Mouse (Mus musculus): ENCODE measurements at regions not wholly inside any gene's neighbourhood (a gene's known extent, or its start where the extent isn't known, plus 50 kb on each side); places are given as distances from the start of the nearest gene placed in this dataset.

DNA sequence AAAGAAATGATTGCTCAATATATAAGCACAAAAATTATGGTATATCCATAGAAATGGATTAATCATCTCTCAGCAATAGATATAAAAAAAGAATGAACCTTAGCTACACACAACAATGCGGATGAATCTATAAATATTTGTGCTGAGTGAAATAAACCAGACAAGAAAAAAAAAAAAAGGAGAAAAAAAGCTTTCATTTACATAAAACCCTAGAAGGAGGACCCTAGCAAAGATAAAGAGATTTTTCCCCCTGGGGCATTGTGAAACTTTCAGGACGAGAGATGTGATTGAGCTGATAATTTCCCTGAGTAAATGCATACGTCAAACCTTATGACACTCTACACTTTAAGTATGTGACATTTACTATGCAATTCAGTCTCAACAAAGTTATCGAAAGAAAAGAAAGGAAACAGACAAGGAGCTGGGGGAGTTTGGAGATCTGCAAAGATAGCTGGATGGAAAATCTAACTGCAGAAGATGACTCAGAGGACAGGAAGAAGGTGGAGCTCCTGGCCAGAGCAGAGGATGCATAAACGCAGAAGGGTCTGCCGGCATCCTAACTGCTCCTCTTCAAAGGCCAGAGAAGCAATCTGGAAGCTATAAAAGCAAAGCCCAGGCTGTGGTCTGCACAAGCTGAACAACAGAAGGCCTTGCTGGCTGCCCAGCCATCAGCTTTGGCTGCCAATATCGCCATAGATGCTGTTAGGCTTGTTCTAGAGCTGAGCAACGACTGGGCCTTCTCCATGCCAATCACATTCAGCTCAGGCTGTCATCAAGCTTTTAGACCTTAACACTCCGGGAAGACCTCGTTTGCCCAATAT, 115.6 kb upstream of the Nabp1 start:
- Histone ChIP-seq H3K4me3 (ENCODE audit: insufficient read depth, poor library complexity, severe bottlenecking) (no peak overlapping the region), H3ac (ENCODE audit: control insufficient read depth, insufficient read length, low read depth) (no peak overlapping the region), H3K79me2 (ENCODE audit: control insufficient read depth, insufficient read depth) (no peaks in the 10 kb centered on the region), H3K27me3 (ENCODE audit: control insufficient read depth, insufficient read depth, insufficient read length) (no peaks in the 10 kb centered on the region), H3K36me3 (ENCODE audit: control insufficient read depth, insufficient read depth) (no peaks in the 10 kb centered on the region), H3K79me3 (ENCODE audit: low read depth) (no peaks in the 10 kb centered on the region)
- peak; percentile 20 for TF ChIP-seq CEBPB (IDR thresholded peaks at IDR 0.05; ENCODE audit: low read depth)
- no peak for TF ChIP-seq MYOD1 (IDR thresholded peaks at IDR 0.05; ENCODE audit: control insufficient read depth, insufficient read length, low read depth)
- TF ChIP-seq MAX (IDR thresholded peaks at IDR 0.05): no peak

DNA sequence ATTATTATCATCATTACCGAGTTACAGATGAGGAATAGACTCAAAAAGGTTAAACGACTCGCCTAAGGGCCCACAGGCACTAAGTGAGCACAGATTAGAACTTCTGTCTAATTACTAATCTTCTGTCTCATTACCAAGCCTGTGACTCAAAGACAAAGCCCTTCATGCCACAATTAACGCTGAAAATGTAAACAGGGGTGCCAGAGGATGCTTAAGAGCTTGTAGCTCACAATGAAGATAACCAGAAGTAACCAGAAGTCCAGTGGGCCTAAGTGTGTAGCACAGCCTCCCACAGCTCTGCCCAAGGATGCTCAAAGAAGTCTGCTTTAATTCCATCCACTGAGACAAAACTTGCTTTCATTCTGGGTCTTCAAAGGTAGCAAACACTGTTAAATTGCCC, 113.7 kb upstream of the Nabp1 start:
- no peak overlapping the region for H3K4me3 ChIP-seq (ENCODE audit: insufficient read depth, poor library complexity, severe bottlenecking)
- no peak overlapping the region for H3ac ChIP-seq (ENCODE audit: control insufficient read depth, insufficient read length, low read depth)
- no peaks in the 10 kb centered on the region for H3K36me3 ChIP-seq (ENCODE audit: control insufficient read depth, insufficient read depth)
- no peaks in the 10 kb centered on the region for H3K79me3 ChIP-seq (ENCODE audit: low read depth)
- H3K27me3 ChIP-seq (ENCODE audit: control insufficient read depth, insufficient read depth, insufficient read length): no peaks in the 10 kb centered on the region
- H3K79me2 ChIP-seq (ENCODE audit: control insufficient read depth, insufficient read depth): no peaks in the 10 kb centered on the region
- no peak for TF ChIP-seq MAX (IDR thresholded peaks at IDR 0.05)
- no peak for TF ChIP-seq MYOD1 (IDR thresholded peaks at IDR 0.05; ENCODE audit: control insufficient read depth, insufficient read length, low read depth)
- TF ChIP-seq MYOG (IDR thresholded peaks at IDR 0.05; ENCODE audit: control insufficient read depth, extremely low read depth, insufficient read length): no peak
- TF ChIP-seq USF1 (IDR thresholded peaks at IDR 0.05; ENCODE audit: low read depth): no peak
- TF ChIP-seq CEBPB (IDR thresholded peaks at IDR 0.05; ENCODE audit: low read depth): no peak
- TF ChIP-seq FOSL1 (IDR thresholded peaks at IDR 0.05; ENCODE audit: insufficient read depth, low read length, poor library complexity, severe bottlenecking): no peak
- no peak for TF ChIP-seq CTCF (IDR thresholded peaks at IDR 0.05; ENCODE audit: control insufficient read depth, insufficient read depth, insufficient read length)

- no peaks in the 10 kb centered on the region for H3K27me3 ChIP-seq (ENCODE audit: control insufficient read depth, insufficient read depth, insufficient read length)
- no peak overlapping the region for H3K4me3 ChIP-seq (ENCODE audit: insufficient read depth, poor library complexity, severe bottlenecking)
- no peak overlapping the region for H3ac ChIP-seq (ENCODE audit: control insufficient read depth, insufficient read length, low read depth)
- TF ChIP-seq CTCF (IDR thresholded peaks at IDR 0.05; ENCODE audit: control insufficient read depth, insufficient read depth, insufficient read length) (no peak), USF1 (IDR thresholded peaks at IDR 0.05; ENCODE audit: low read depth) (no peak), CEBPB (IDR thresholded peaks at IDR 0.05; ENCODE audit: low read depth) (no peak), MYOD1 (IDR thresholded peaks at IDR 0.05; ENCODE audit: control insufficient read depth, insufficient read length, low read depth) (no peak), FOSL1 (IDR thresholded peaks at IDR 0.05; ENCODE audit: insufficient read depth, low read length, poor library complexity, severe bottlenecking) (no peak), MAX (IDR thresholded peaks at IDR 0.05) (no peak), MYOG (IDR thresholded peaks at IDR 0.05; ENCODE audit: control insufficient read depth, extremely low read depth, insufficient read length) (no peak)
- no peaks in the 10 kb centered on the region for H3K79me3 ChIP-seq (ENCODE audit: low read depth)
- no peaks in the 10 kb centered on the region for H3K79me2 ChIP-seq (ENCODE audit: control insufficient read depth, insufficient read depth)
- no peaks in the 10 kb centered on the region for H3K36me3 ChIP-seq (ENCODE audit: control insufficient read depth, insufficient read depth)
These were observed 112.6 kb upstream of the Nabp1 start for GRCm38 (mm10) chr1:51590606-51591400.

DNA sequence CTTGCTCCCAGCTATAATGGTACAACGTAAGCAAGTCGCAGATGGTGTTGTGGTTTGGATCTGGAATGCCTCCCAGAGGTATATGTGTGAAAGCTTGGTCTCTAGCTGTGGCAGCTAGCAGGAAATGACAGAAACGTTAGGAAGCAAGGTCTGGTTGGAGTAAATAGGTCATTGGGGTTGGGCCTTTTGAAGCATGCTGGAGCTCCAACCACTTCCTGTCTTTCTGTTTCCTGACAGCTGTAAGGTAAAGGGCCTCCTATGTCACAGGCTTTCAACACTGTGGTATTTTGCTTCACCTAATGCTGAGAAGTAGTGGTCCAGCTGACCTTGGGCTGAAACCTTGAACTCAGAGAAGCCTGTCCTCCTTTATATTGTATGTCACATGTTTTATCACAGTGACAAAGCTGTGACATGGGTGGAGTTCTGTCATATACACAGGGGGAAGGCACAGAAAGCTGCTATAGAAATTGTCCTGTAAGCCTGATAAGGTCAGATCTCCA, 106.8 kb upstream of the Nabp1 start:
- TF ChIP-seq MAX (IDR thresholded peaks at IDR 0.05) (peak; percentile 81), MYOD1 (IDR thresholded peaks at IDR 0.05; ENCODE audit: control insufficient read depth, insufficient read length, low read depth) (peak; percentile 62), CEBPB (IDR thresholded peaks at IDR 0.05; ENCODE audit: low read depth) (no peak)
- no peak overlapping the region for H3K4me3 ChIP-seq (ENCODE audit: insufficient read depth, poor library complexity, severe bottlenecking)
- no peak overlapping the region for H3ac ChIP-seq (ENCODE audit: control insufficient read depth, insufficient read length, low read depth)
- no peaks in the 10 kb centered on the region for H3K79me3 ChIP-seq (ENCODE audit: low read depth)
- H3K27me3 ChIP-seq (ENCODE audit: control insufficient read depth, insufficient read depth, insufficient read length): no peaks in the 10 kb centered on the region
- H3K36me3 ChIP-seq (ENCODE audit: control insufficient read depth, insufficient read depth): no peaks in the 10 kb centered on the region
- H3K79me2 ChIP-seq (ENCODE audit: control insufficient read depth, insufficient read depth): no peaks in the 10 kb centered on the region

DNA sequence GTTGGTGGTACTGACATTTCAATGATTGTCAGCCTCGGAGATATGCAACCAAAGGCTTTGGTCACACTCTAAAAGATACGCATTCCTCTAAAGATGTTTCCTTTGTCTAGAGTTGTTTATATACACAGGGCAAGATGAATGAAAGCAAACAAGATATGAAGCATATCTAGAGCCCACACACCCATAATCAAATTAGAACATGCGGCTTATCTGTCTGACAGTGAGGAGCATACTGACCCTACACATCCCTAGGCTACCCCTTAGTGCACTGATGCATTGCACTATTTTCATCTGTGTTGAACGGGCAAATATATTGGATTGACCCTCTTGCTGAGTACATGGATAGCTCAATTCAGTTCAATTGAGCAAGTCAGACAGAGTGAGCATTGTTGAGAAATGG, 105.6 kb upstream of the Nabp1 start:
- Histone ChIP-seq H3K79me3 (ENCODE audit: low read depth) (no peaks in the 10 kb centered on the region), H3K27me3 (ENCODE audit: control insufficient read depth, insufficient read depth, insufficient read length) (no peaks in the 10 kb centered on the region), H3K4me3 (ENCODE audit: insufficient read depth, poor library complexity, severe bottlenecking) (no peak overlapping the region), H3K79me2 (ENCODE audit: control insufficient read depth, insufficient read depth) (no peaks in the 10 kb centered on the region), H3K36me3 (ENCODE audit: control insufficient read depth, insufficient read depth) (no peaks in the 10 kb centered on the region), H3ac (ENCODE audit: control insufficient read depth, insufficient read length, low read depth) (no peak overlapping the region)
- TF ChIP-seq CEBPB (IDR thresholded peaks at IDR 0.05; ENCODE audit: low read depth): no peak

- Histone ChIP-seq H3K4me3 (ENCODE audit: insufficient read depth, poor library complexity, severe bottlenecking) (no peak overlapping the region), H3ac (ENCODE audit: control insufficient read depth, insufficient read length, low read depth) (no peak overlapping the region), H3K27me3 (ENCODE audit: control insufficient read depth, insufficient read depth, insufficient read length) (no peaks in the 10 kb centered on the region), H3K79me3 (ENCODE audit: low read depth) (no peaks in the 10 kb centered on the region), H3K79me2 (ENCODE audit: control insufficient read depth, insufficient read depth) (no peaks in the 10 kb centered on the region), H3K36me3 (ENCODE audit: control insufficient read depth, insufficient read depth) (no peaks in the 10 kb centered on the region)
- TF ChIP-seq MYOD1 (IDR thresholded peaks at IDR 0.05; ENCODE audit: control insufficient read depth, insufficient read length, low read depth) (no peak), CTCF (IDR thresholded peaks at IDR 0.05; ENCODE audit: control insufficient read depth, insufficient read depth, insufficient read length) (no peak), MAX (IDR thresholded peaks at IDR 0.05) (no peak), FOSL1 (IDR thresholded peaks at IDR 0.05; ENCODE audit: insufficient read depth, low read length, poor library complexity, severe bottlenecking) (no peak), USF1 (IDR thresholded peaks at IDR 0.05; ENCODE audit: low read depth) (no peak), CEBPB (IDR thresholded peaks at IDR 0.05; ENCODE audit: low read depth) (no peak), MYOG (IDR thresholded peaks at IDR 0.05; ENCODE audit: control insufficient read depth, extremely low read depth, insufficient read length) (no peak)
These were observed 101.8 kb upstream of the Nabp1 start for GRCm38 (mm10) chr1:51580074-51580473.
